Mouse (Mus musculus) limb, embryonic 13.5 days (tissue): ENCODE data around the gene 2610507B11Rik. TPM values are rescaled to one million over a fixed set of nuclear protein-coding genes. Genes with fewer than 3 reads are reported as not detected.
A peak's percentile ranks its signal among the peaks of the same experiment; 100 is the strongest.

Source experiments
- ATAC-seq: fragments of 200-750 bp; cut with Nextera tagmentation; 2 replicates; pipeline ENCODE4 v1.8.0; 2017; ENCODE audit warnings: low read depth, moderate number of reproducible peaks, moderate TSS enrichment; ENCODE audit not compliant: low FRiP score
- H3K27ac ChIP-seq: fragments of 300-500 bp; sonication (generic); 2 replicates; pipeline ENCODE4 v1.5.1; 2015; ENCODE audit warnings: inconsistent platforms, mild to moderate bottlenecking, moderate library complexity
- H3K27me3 ChIP-seq: fragments of 300-500 bp; sonication (generic); 2 replicates; pipeline ENCODE4 v1.6.1; 2015; ENCODE audit warnings: mild to moderate bottlenecking, inconsistent platforms
- H3K36me3 ChIP-seq: fragments of 300-500 bp; sonication (generic); 2 replicates; pipeline ENCODE4 v1.6.1; 2015; ENCODE audit warnings: inconsistent platforms, mild to moderate bottlenecking, moderate library complexity
- H3K4me1 ChIP-seq: fragments of 300-500 bp; sonication (generic); 2 replicates; pipeline ENCODE4 v1.6.1; 2015; ENCODE audit warnings: inconsistent platforms
- H3K4me2 ChIP-seq: fragments of 300-500 bp; sonication (generic); replicated peaks from 2 replicates; pipeline ENCODE4 v1.6.1; 2015; ENCODE audit warnings: inconsistent platforms, mild to moderate bottlenecking, moderate library complexity
- H3K4me3 ChIP-seq: fragments of 300-500 bp; sonication (generic); 2 replicates; pipeline ENCODE4 v1.5.1; 2015; ENCODE audit warnings: moderate library complexity, mild to moderate bottlenecking, inconsistent platforms
- H3K9ac ChIP-seq: fragments of 300-500 bp; sonication (generic); 2 replicates; pipeline ENCODE4 v1.6.1; 2015; ENCODE audit warnings: mild to moderate bottlenecking, inconsistent platforms
- H3K9me3 ChIP-seq: fragments of 300-500 bp; sonication (generic); 2 replicates; pipeline ENCODE4 v1.6.1; 2016; ENCODE audit warnings: inconsistent platforms
- WGBS: fragments of 180-500 bp; shearing (Covaris S2); methylation state at CpG from one replicate; pipeline ENCODE4 v1.1.7; 2015; 5-methylcytosine and 5-hydroxymethylcytosine counted together
- polyA plus RNA-seq: library from polyadenylated mRNA; unstranded; fragments of >200 nt; fragmentation: Nextera tagmentation; extraction: Ambion mirVana; gene quantifications from 2 replicates; pipeline ENCODE4 v1.2.1, GENCODE M21; 2015

Gene 2610507B11Rik
- polyA plus RNA-seq, 1 experiment from 2014 or later: 74.7 TPM

DNA sequence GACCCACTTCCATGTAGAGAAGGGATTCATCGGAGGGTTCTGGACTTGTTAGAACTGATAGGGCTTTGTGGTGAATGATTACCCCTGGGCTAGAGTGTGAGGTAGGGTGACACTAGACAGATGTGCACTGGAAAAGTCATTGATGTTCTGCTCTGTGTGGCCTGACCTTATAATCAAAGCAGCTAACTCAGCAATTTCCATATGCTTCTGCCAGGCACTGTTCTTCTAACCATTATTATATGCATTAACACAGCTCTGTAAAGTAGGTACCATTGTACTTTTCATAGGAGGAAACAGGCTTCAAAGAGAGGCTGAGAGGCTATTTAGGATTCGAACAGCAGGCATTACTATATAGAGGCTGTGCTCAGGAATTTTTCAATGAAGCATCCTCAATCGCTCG, 65.7 kb downstream of the 2610507B11Rik start:
- H3K4me1 ChIP-seq: peaks cover 23% of the 10 kb centered on the region
- H3K36me3 ChIP-seq: peaks cover 14% of the 10 kb centered on the region
- no peak overlapping the region for H3K9ac ChIP-seq
- H3K27me3 ChIP-seq: no peaks in the 10 kb centered on the region
- WGBS: 88% methylated on average over 4 of the region's 4 CpGs
- no peak overlapping the region for H3K4me3 ChIP-seq
- H3K27ac ChIP-seq: no peak overlapping the region
- H3K9me3 ChIP-seq: no peaks in the 10 kb centered on the region
- no peak overlapping the region for H3K4me2 ChIP-seq
- ATAC-seq: no peak

DNA sequence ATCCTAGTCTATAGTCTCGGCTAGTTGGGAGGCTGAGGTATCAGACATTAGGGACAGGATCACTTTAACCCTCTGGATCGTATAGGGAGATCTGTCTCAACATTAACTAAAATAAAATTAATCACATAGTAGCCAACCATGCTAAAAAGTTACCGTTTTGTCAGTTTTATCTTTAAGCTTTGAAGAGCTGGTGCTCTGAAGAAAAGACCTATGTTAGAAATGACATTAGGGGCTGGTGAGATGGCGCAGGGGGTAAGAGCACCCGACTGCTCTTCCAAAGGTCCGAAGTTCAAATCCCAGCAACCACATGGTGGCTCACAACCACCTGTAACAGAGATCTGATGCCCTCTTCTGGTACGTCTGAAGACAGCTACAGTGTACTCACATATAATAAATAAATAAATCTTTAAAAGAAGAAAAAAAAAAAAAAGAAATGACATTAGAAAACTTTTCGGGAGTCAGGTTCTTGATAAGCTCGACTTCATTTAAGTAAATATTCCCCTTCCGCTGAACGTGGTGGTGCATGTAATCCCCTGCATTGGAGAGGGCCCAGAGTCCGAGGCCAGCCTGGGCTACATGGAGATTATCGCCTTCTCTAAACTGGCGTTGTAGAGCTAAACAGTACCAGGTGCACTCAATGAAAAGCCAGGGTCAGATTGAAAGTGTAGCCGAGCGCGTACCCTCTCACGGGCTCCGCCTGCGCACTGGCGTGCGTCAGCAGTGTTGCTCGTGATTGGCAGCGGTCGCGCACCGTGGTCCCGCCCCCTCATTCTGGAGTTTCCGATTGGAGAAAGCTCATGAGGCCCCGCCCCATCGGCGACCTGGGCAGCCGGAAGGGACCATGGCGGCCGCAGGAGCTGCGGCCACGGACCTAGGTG, 66.3 kb downstream of the 2610507B11Rik start, which contains the start of gene Pigs:
Pigs (plus strand) TSS at position 782 of the 878 bp plus-strand sequence.
- Histone ChIP-seq H3K4me2 (peak within 1 kb of the TSS; percentile 92), H3K27ac (no peak within 1 kb of the TSS), H3K9ac (peak within 1 kb of the TSS; percentile 89), H3K4me1 (peaks cover 16% of the 10 kb centered on the region), H3K9me3 (no peaks in the 10 kb centered on the region), H3K27me3 (no peaks in the 10 kb centered on the region), H3K36me3 (peaks cover 18% of the 10 kb centered on the region), H3K4me3 (peak within 1 kb of the TSS; percentile 86)
- ATAC-seq: peak; percentile 97
- 13% methylated on average over 37 of the region's 37 CpGs for WGBS

DNA sequence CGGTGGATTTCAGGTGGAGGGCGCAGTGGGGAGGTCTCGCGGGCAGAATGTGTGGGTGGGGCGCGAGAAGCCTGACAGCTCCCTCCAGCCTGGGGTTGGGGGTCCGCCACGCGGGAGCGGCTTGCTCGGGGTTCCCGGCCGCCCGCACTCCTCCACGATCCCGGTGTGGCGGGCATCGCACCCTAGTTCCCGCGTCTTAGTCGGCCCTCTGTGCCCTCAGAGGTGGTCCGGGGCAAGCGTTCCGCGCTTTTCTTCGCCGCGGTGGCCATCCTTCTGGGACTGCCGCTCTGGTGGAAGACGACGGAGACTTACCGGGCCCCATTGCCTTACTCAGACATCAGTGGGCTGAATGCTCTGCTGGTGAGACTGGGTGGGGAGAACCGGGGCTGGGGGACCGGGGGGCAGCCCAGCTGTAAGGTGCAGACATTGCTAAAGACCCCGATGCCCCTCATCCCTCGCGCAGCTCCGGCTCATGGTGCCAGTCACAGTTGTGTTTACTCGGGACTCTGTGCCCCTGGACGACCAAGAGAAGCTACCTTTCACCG, 67.0 kb downstream of the 2610507B11Rik start:
- H3K27ac ChIP-seq: no peak overlapping the region
- H3K9ac ChIP-seq: peak overlapping the region; percentile 89
- WGBS: under 1% methylated on average over 41 of the region's 41 CpGs
- H3K9me3 ChIP-seq: no peaks in the 10 kb centered on the region
- H3K36me3 ChIP-seq: peaks cover 25% of the 10 kb centered on the region
- H3K4me1 ChIP-seq: peaks cover 9% of the 10 kb centered on the region
- ATAC-seq: peak; percentile 70; the same call in 1 of the 2 replicates
- no peaks in the 10 kb centered on the region for H3K27me3 ChIP-seq
- peak overlapping the region; percentile 92 for H3K4me2 ChIP-seq
- peak overlapping the region; percentile 86 for H3K4me3 ChIP-seq

- peaks cover 7% of the 10 kb centered on the region for H3K4me1 ChIP-seq
- no peaks in the 10 kb centered on the region for H3K27me3 ChIP-seq
- H3K9me3 ChIP-seq: no peaks in the 10 kb centered on the region
- H3K9ac ChIP-seq: no peak overlapping the region
- H3K4me2 ChIP-seq: no peak overlapping the region
- no peak for ATAC-seq
- no peak overlapping the region for H3K27ac ChIP-seq
- peaks cover 58% of the 10 kb centered on the region for H3K36me3 ChIP-seq
- H3K4me3 ChIP-seq: no peak overlapping the region
- 96% methylated on average over 12 of the region's 12 CpGs for WGBS
Observed at GRCm38 (mm10) chr11:78332676-78333075, 71.1 kb downstream of the 2610507B11Rik start.

- no peak for ATAC-seq
- no peak overlapping the region for H3K4me3 ChIP-seq
- peaks cover 5% of the 10 kb centered on the region for H3K4me1 ChIP-seq
- no peak overlapping the region for H3K4me2 ChIP-seq
- no peak overlapping the region for H3K9ac ChIP-seq
- no peaks in the 10 kb centered on the region for H3K9me3 ChIP-seq
- no peaks in the 10 kb centered on the region for H3K27me3 ChIP-seq
- WGBS: 91% methylated on average over 5 of the region's 5 CpGs
- no peak overlapping the region for H3K27ac ChIP-seq
- peaks cover 66% of the 10 kb centered on the region for H3K36me3 ChIP-seq
Observed at GRCm38 (mm10) chr11:78333992-78334391, 72.4 kb downstream of the 2610507B11Rik start.

GRCm38 (mm10) chr11:78337040-78337439, 75.5 kb downstream of the 2610507B11Rik start:
- Histone ChIP-seq H3K9ac (no peak overlapping the region; the same call in 1 of the 2 replicates), H3K4me1 (no peaks in the 10 kb centered on the region), H3K27ac (no peak overlapping the region), H3K9me3 (no peaks in the 10 kb centered on the region), H3K36me3 (peaks cover 89% of the 10 kb centered on the region), H3K4me2 (no peak overlapping the region), H3K4me3 (no peak overlapping the region), H3K27me3 (no peaks in the 10 kb centered on the region)
- ATAC-seq: no peak
- whole genome bisulfite sequencing: 89% methylated on average over 8 of the region's 8 CpGs

Other genes with a start within 250 kb of the 2610507B11Rik start
- gene Dhrs13, start 229.5 kb upstream of the 2610507B11Rik start, polyA plus RNA-seq: 20.1 and 21.1 TPM in 2 replicates
- gene Flot2, start 223.8 kb upstream of the 2610507B11Rik start, polyA plus RNA-seq: 52.0 and 52.9 TPM in 2 replicates
- 37.8 and 38.7 TPM in 2 replicates for gene Eral1, start 181.4 kb upstream of the 2610507B11Rik start, polyA plus RNA-seq
- gene Fam222b, start 167.1 kb upstream of the 2610507B11Rik start, polyA plus RNA-seq: 13.7 and 16.1 TPM in 2 replicates
- 108 and 109 TPM in 2 replicates for gene Traf4, start 96.2 kb upstream of the 2610507B11Rik start, polyA plus RNA-seq
- gene Nek8, start 85.1 kb upstream of the 2610507B11Rik start, polyA plus RNA-seq: 20.1 and 20.7 TPM in 2 replicates
- gene Tlcd1, start 85.0 kb upstream of the 2610507B11Rik start, polyA plus RNA-seq: 13.5 and 14.1 TPM in 2 replicates
- 1,373 and 1,384 TPM in 2 replicates for gene Rpl23a, start 78.2 kb upstream of the 2610507B11Rik start, polyA plus RNA-seq
- 171 and 185 TPM in 2 replicates for gene Rab34, start 73.3 kb upstream of the 2610507B11Rik start, polyA plus RNA-seq
- 2.7 and 3.0 TPM in 2 replicates for gene Proca1, start 68.4 kb upstream of the 2610507B11Rik start, polyA plus RNA-seq
- 78.9 and 81.2 TPM in 2 replicates for gene Sdf2, start 16.0 kb upstream of the 2610507B11Rik start, polyA plus RNA-seq
- gene Supt6, start 15.8 kb upstream of the 2610507B11Rik start, polyA plus RNA-seq: 29.4 and 33.2 TPM in 2 replicates
- 0.11 and 0.56 TPM in 2 replicates for gene BC030499, start 29.1 kb downstream of the 2610507B11Rik start, polyA plus RNA-seq
- 39.6 and 45.8 TPM in 2 replicates for gene Spag5, start 39.8 kb downstream of the 2610507B11Rik start, polyA plus RNA-seq
- gene Aldoc, start 61.2 kb downstream of the 2610507B11Rik start, polyA plus RNA-seq: 6.5 and 6.6 TPM in 2 replicates
- gene Pigs, start 66.7 kb downstream of the 2610507B11Rik start, polyA plus RNA-seq: 88.5 and 88.9 TPM in 2 replicates
- gene Unc119, start 81.7 kb downstream of the 2610507B11Rik start, polyA plus RNA-seq: 70.1 and 74.7 TPM in 2 replicates
- gene Foxn1, start 124.8 kb downstream of the 2610507B11Rik start, polyA plus RNA-seq: 0.24 and 0.48 TPM in 2 replicates
- gene Slc13a2, start 160.5 kb downstream of the 2610507B11Rik start, polyA plus RNA-seq: not detected in 2 replicates
- 17.1 TPM in 2 replicates for gene Slc46a1, start 203.9 kb downstream of the 2610507B11Rik start, polyA plus RNA-seq
- 2.4 and 2.6 TPM in 2 replicates for gene Sarm1, start 236.0 kb downstream of the 2610507B11Rik start, polyA plus RNA-seq
- 0.39 and 1.8 TPM in 2 replicates for gene Vtn, start 237.3 kb downstream of the 2610507B11Rik start, polyA plus RNA-seq
- gene Sebox, start 241.7 kb downstream of the 2610507B11Rik start, polyA plus RNA-seq: not detected in 2 replicates